Mouse (Mus musculus) bone marrow, adult 2 months (tissue): ENCODE measurements around the gene Nrf1.

ENCODE experiments used
- CTCF ChIP-seq: fragments of 200-500 bp; IDR thresholded peaks from 2 replicates; pipeline ENCODE4 v1.5.1; 2011; ENCODE audit warnings: low read length, control low read depth; ENCODE audit not compliant: control insufficient read depth, insufficient read depth
- POLR2A ChIP-seq: fragments of 200-500 bp; IDR thresholded peaks from 2 replicates; pipeline ENCODE4 v1.6.1; 2011; ENCODE audit warnings: low read depth, mild to moderate bottlenecking, control low read depth, low read length, borderline replicate concordance; ENCODE audit not compliant: control insufficient read depth

DNA sequence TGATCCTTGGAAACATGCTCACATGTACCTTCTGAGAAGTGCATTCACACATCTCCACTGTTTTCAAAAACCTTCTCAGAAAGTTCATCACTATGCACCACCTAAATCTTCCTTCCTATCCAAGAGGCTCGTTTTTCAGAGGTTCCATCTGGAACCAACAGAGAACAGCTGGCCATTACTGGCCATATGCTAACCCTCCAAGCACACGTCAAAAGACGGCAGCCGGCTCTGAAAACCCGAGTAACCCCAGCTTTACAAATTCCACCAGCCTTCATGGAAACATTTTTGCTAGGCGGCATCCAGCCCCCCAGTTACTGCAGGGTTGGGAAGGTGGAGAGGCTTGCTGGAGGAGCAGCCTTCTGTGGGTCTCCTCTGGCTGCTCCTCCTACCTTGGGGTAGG is 134.2 kb downstream of the Nrf1 start:
- no peak for TF ChIP-seq CTCF
- TF ChIP-seq POLR2A: no peak
